Mouse (Mus musculus) spleen, adult 2 months (tissue): ENCODE data around the gene Gm5426.

Experiments used
- CTCF ChIP-seq: fragments of 200-500 bp; IDR thresholded peaks from 2 replicates; pipeline ENCODE4 v1.5.1; 2011; ENCODE audit warnings: mild to moderate bottlenecking, inconsistent platforms; ENCODE audit not compliant: insufficient read depth, insufficient read length, insufficient replicate concordance; ENCODE audit errors: extremely low read depth
- POLR2A ChIP-seq: fragments of 200-500 bp; IDR thresholded peaks from 2 replicates; pipeline ENCODE4 v1.6.1; 2011; ENCODE audit warnings: low read depth, low read length, inconsistent platforms

GRCm38 (mm10) chr10:96125771-96126454 is 10.5 kb upstream of the Gm5426 start:
- no peak for TF ChIP-seq POLR2A
- no peak for TF ChIP-seq CTCF
